In the genomic region with DNA sequence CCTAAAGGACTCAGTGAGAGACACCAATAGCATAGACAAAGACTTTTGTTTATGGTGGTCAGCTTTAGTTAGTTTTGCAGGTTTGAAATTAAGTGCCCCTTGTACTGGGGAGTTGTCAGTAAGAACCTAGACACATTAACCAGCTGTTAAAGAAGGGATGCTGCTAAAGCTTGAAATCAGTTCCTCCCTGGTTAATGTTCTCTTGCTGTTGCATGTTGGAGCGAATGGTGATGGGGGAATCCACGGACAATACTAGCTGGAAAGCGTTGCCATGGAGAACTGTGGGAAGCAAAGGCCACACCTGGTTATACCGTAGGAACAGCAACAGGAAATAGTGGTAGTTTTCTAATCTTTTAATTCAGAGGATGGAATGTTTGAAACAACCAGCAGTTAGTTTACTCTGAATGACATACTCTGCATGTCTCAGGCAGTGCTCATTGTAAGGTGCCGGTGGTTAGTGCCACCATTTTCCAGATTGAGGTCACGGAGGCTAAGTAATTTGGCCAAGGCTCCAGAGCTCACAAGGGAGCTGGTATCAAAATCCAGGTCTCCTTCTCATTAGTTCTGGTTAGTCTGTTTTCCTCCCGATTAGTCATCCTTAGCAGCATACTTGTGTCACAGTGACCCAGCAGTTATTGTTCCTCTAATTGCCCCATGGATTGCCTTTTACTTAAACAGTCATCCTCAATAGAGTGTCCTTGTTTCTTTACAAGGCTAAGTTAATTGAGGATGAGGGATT, we compare ENCODE assay signal across 14 mouse cellular contexts. TPM values are rescaled to one million over a fixed set of nuclear protein-coding genes. Genes with fewer than 3 reads are reported as not detected.
DNase-seq lines count a peak whose midpoint lies in the region.
"Had no signal": no experiment of that assay in that cellular context is flagged by ENCODE, and none has a peak within 500 bp of the region (broad histone marks: within the 10 kb centered on the region; RNA-seq: fewer than 3 reads in every experiment).

No protein-coding gene starts in this region.

- DNase-seq in cerebellum, postnatal 10 days: peak; percentile 7 to 8
- no peak for DNase-seq in cerebellum, postnatal 36 days
- peak; percentile 36 for DNase-seq in 416B (ENCODE audit: low read depth)
- DNase-seq in kidney, adult 11 months: peak; percentile 84
- peak; percentile 70 for DNase-seq in kidney, postnatal 14 days
- no peak for DNase-seq in thymus, postnatal 14 days
- no peak for DNase-seq in thymus, postnatal 0 days (ENCODE audit: low spot score)
- no peak for DNase-seq in cerebellum, adult 9-10 months
- DNase-seq: cerebellum, postnatal 25 days; heart, postnatal 4 days; lung, adult 18-20 months; lung, postnatal 4 days had no signal

RNA-seq across cellular contexts. Expression of a gene that starts 21.3 kb away (rescaled TPM):
- 0.05 and 0.18 TPM in 2 replicates for polyA plus RNA-seq in thymus, postnatal 0 days (2015; fragmentation: Nextera tagmentation; extraction: Ambion mirVana)
- polyA plus RNA-seq: heart, embryonic 12.5 days; spleen, adult 2 months had no signal

RNA-seq across cellular contexts. Expression of a gene that starts 52.1 kb away (rescaled TPM):
- 154 and 200 TPM in 2 replicates for polyA plus RNA-seq in thymus, postnatal 0 days (2015; fragmentation: Nextera tagmentation; extraction: Ambion mirVana)

Comparison
In these comparisons a context has a peak if more than half of its experiments do, and no peak if none do; other contexts are left out.
1. DNase-seq: peak in cerebellum, postnatal 10 days (2 of 2), 416B (single experiment), kidney, adult 11 months (single experiment) and kidney, postnatal 14 days (single experiment); none in cerebellum, postnatal 36 days (0 of 2), thymus, postnatal 14 days (single experiment), thymus, postnatal 0 days (single experiment) and cerebellum, adult 9-10 months (single experiment).